Mouse (Mus musculus) neural tube, embryonic 15.5 days (tissue): ENCODE results near the gene S1pr3. TPM values are rescaled to one million over a fixed set of nuclear protein-coding genes. Genes with fewer than 3 reads are reported as not detected.

Experiments used
- ATAC-seq: fragments of 200-750 bp; cut with Nextera tagmentation; 2 replicates; pipeline ENCODE4 v1.8.0; 2017; ENCODE audit warnings: mild to moderate bottlenecking, moderate TSS enrichment, moderate library complexity; ENCODE audit not compliant: low FRiP score
- H3K27ac ChIP-seq: fragments of 300-500 bp; sonication (generic); replicated peaks from 2 replicates; pipeline ENCODE4 v1.5.1; 2015; ENCODE audit warnings: mild to moderate bottlenecking, inconsistent platforms
- H3K27me3 ChIP-seq: fragments of 300-500 bp; sonication (generic); replicated peaks from 2 replicates; pipeline ENCODE4 v1.6.1; 2015; ENCODE audit warnings: inconsistent platforms
- H3K36me3 ChIP-seq: fragments of 300-500 bp; sonication (generic); 2 replicates; pipeline ENCODE4 v1.6.1; 2015; ENCODE audit warnings: inconsistent platforms
- H3K4me1 ChIP-seq: fragments of 300-500 bp; sonication (generic); 2 replicates; pipeline ENCODE4 v1.6.1; 2015; ENCODE audit warnings: inconsistent platforms
- H3K4me2 ChIP-seq: fragments of 300-500 bp; sonication (generic); 2 replicates; pipeline ENCODE4 v1.6.1; 2015; ENCODE audit warnings: inconsistent platforms, mild to moderate bottlenecking, moderate library complexity
- H3K4me3 ChIP-seq: fragments of 300-500 bp; sonication (generic); replicated peaks from 2 replicates; pipeline ENCODE4 v1.5.1; 2015; ENCODE audit warnings: mild to moderate bottlenecking, inconsistent platforms
- H3K9ac ChIP-seq: fragments of 300-500 bp; sonication (generic); replicated peaks from 2 replicates; pipeline ENCODE4 v1.6.1; 2015; ENCODE audit warnings: mild to moderate bottlenecking, inconsistent platforms
- H3K9me3 ChIP-seq: fragments of 300-500 bp; sonication (generic); replicated peaks from 2 replicates; pipeline ENCODE4 v1.6.1; 2016; ENCODE audit warnings: inconsistent platforms
- WGBS: fragments of 180-500 bp; shearing (Covaris S2); methylation state at CpG from one replicate; pipeline ENCODE4 v1.1.7; 2015; ENCODE audit warnings: mixed read lengths; 5-methylcytosine and 5-hydroxymethylcytosine counted together
- polyA plus RNA-seq: library from polyadenylated mRNA; unstranded; fragments of >200 nt; fragmentation: Nextera tagmentation; extraction: Ambion mirVana; gene quantifications from 2 replicates; pipeline ENCODE4 v1.2.1, GENCODE M21; 2015

The S1pr3 gene
- polyA plus RNA-seq, 1 experiment from 2014 or later = 12.5 TPM

DNA sequence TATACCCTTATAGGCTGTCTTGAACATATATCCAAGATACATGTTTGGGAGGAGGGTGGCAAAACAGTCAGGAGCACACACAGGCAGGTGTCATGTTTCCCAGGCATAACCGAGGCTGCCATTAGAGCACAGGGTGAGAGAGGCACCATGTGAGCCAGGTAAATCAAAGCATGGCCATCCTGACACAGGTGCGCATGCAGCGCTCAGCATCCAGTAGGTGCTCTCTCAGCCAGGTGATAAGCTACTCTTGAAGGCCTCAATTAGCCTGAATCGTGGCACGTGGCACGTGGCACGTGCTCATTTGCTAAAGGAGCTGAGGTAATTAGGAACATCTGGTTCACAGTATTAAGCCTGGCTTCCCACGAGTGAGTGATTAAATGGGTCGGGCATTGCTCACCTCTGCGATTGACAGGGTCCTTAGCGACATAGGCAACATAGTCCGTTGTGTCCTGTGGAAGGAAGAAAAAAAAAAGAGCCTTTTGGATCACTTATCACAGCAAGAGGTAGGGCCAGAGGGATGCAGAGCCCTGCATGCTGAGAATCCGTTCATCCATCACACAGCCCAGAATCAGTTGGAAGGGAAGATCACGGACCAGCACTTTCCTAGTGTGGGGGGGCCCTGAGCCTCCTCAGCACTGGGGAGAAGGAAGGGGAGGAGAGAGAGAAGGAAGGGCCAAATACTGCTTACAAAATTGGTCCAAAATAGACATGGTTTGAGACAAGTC, 57.8 kb downstream of the S1pr3 start:
- Histone ChIP-seq H3K4me2 (no peak overlapping the region), H3K9ac (no peak overlapping the region), H3K27me3 (no peaks in the 10 kb centered on the region), H3K4me3 (no peak overlapping the region), H3K27ac (no peak overlapping the region), H3K9me3 (no peaks in the 10 kb centered on the region), H3K4me1 (no peaks in the 10 kb centered on the region), H3K36me3 (no peaks in the 10 kb centered on the region)
- no peak for ATAC-seq
- whole genome bisulfite sequencing = 69% methylated on average over 14 of the region's 14 CpGs

DNA sequence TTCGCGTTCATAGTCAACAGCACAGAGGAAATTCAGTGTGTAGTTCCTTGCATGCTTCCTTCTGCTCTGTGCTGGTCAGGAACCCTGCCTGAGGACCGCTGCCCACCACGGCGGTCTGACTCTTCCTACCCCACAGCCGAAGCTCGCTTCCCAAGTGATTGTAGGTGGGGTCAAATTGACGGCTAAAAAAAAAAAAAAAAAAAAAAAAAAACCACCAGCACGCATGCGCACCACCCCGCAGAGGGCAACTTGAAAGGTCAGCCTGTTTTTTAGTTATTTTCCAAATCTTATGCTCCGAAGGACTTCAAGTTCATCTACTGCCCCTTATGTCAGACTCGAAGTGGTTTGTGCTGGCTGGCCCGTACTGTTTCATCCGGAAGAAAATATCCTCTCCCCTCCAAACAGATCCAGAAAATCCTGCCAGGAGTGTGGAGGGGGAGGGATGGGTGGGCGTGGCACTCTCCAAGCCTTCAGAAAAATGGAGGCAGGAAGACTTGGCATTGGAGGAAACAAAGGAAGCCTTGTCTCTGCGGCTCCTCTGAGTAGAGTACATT, 60.3 kb downstream of the S1pr3 start:
- Histone ChIP-seq H3K4me3 (no peak overlapping the region), H3K9me3 (no peaks in the 10 kb centered on the region), H3K27me3 (no peaks in the 10 kb centered on the region), H3K27ac (no peak overlapping the region), H3K36me3 (no peaks in the 10 kb centered on the region), H3K4me2 (0 out of 2 replicates have a peak overlapping the region, but pooled peaks have one; percentile 0), H3K9ac (no peak overlapping the region), H3K4me1 (no peaks in the 10 kb centered on the region)
- WGBS = 79% methylated on average over 17 of the region's 17 CpGs
- no peak for ATAC-seq

Other genes with a start within 250 kb of the S1pr3 start
- gene Nxnl2, start 237.6 kb upstream of the S1pr3 start, polyA plus RNA-seq = 3.4 and 4.8 TPM in 2 replicates
- 7.0 and 7.5 TPM in 2 replicates for gene Shc3, start 160.8 kb downstream of the S1pr3 start, polyA plus RNA-seq
- 40.0 and 92.6 TPM in 2 replicates for gene Cks2, start 236.6 kb downstream of the S1pr3 start, polyA plus RNA-seq
- 26.7 and 28.0 TPM in 2 replicates for gene Secisbp2, start 243.1 kb downstream of the S1pr3 start, polyA plus RNA-seq